ENCODE assay signal across 12 mouse cellular contexts in the genomic region with DNA sequence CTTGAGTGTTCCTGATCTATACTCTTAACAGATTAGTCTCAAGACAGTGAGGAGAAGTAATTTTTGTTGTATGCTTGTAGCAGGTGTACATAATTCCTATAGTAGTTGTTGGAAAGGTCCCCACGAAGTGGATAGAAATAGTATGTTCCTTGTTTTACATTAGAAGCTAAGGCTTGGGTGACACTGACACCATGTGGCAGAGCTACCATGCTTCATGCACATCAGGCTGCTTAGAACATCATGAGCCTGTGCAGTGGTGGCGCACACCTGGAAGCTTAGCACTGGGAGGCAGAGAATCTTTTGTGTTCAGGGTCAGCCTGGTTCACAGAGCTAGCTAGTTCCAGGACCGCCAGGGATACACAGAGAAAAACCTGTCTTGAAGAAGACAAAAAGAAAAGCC. TPM values are rescaled to one million over a fixed set of nuclear protein-coding genes. Genes with fewer than 3 reads are reported as not detected.
DNase-seq lines count a peak whose midpoint lies in the region; ATAC-seq and TF ChIP-seq lines count a peak whose summit lies in the region.
"Had no signal": no experiment of that assay in that cellular context is flagged by ENCODE, and none has a peak within 500 bp of the region (broad histone marks: within the 10 kb centered on the region; RNA-seq: fewer than 3 reads in every experiment).

No protein-coding gene starts in this region.

- no peaks in the 10 kb centered on the region for H3K27me3 ChIP-seq in hindbrain, embryonic 16.5 days (replicated peaks; ENCODE audit: control insufficient read depth, insufficient read depth, low read length)
- no peaks in the 10 kb centered on the region for H3K27me3 ChIP-seq in hindbrain, embryonic 14.5 days (ENCODE audit: control insufficient read depth, insufficient read depth, low read length)
- no peaks in the 10 kb centered on the region for H3K27me3 ChIP-seq in liver, embryonic 14.5 days (ENCODE audit: control insufficient read depth, insufficient read depth, low read length)
- H3K27me3 ChIP-seq: embryonic facial prominence, embryonic 12.5 days; heart, embryonic 15.5 days; hindbrain, embryonic 12.5 days had no signal

- no peak for DNase-seq in hindbrain, embryonic 14.5 days (ENCODE audit: low spot score)
- DNase-seq in liver, embryonic 14.5 days (ENCODE audit: low read depth in 3 of 3, low spot score in 3 of 3), result no peak
- no peak for DNase-seq in liver
- peak; percentile 42 for DNase-seq in brain, adult 2 months (ENCODE audit: low read depth, low spot score)
- peak; percentile 47 for DNase-seq in naive thymus-derived CD4-positive, alpha-beta T cell, adult 2 months (ENCODE audit: low read depth)
- no peak for DNase-seq in ovary, postnatal 14 days (ENCODE audit: low spot score)
- DNase-seq: adrenal gland, postnatal 25 days; kidney, adult 9 months had no signal

- H3K27ac ChIP-seq in hindbrain, embryonic 16.5 days (ENCODE audit: low read depth, low read length), result no peak overlapping the region
- H3K27ac ChIP-seq in hindbrain, embryonic 14.5 days, result no peak overlapping the region
- no peak overlapping the region for H3K27ac ChIP-seq in liver, embryonic 14.5 days
- H3K27ac ChIP-seq: embryonic facial prominence, embryonic 12.5 days; heart, embryonic 15.5 days; hindbrain, embryonic 12.5 days had no signal

- no peaks in the 10 kb centered on the region for H3K9me3 ChIP-seq in hindbrain, embryonic 16.5 days (ENCODE audit: control insufficient read depth, low read length)
- H3K9me3 ChIP-seq in hindbrain, embryonic 14.5 days (ENCODE audit: control insufficient read depth, low read length), result no peaks in the 10 kb centered on the region
- H3K9me3 ChIP-seq in liver, embryonic 14.5 days (ENCODE audit: control insufficient read depth, low read length), result no peaks in the 10 kb centered on the region
- H3K9me3 ChIP-seq: embryonic facial prominence, embryonic 12.5 days; heart, embryonic 15.5 days; hindbrain, embryonic 12.5 days had no signal

- H3K4me1 ChIP-seq in hindbrain, embryonic 16.5 days (ENCODE audit: control insufficient read depth, insufficient read depth, low read depth, low read length), result no peaks in the 10 kb centered on the region
- no peaks in the 10 kb centered on the region for H3K4me1 ChIP-seq in hindbrain, embryonic 14.5 days (replicated peaks; ENCODE audit: control insufficient read depth, insufficient read depth, low read length)
- no peaks in the 10 kb centered on the region for H3K4me1 ChIP-seq in liver, embryonic 14.5 days (replicated peaks; ENCODE audit: control insufficient read depth in 2 of 2, insufficient read depth in 2 of 2, low read length in 1 of 2)
- H3K4me1 ChIP-seq: embryonic facial prominence, embryonic 12.5 days; hindbrain, embryonic 12.5 days had no signal

- H3K4me2 ChIP-seq in hindbrain, embryonic 16.5 days (ENCODE audit: low read length), result no peak overlapping the region
- no peak overlapping the region for H3K4me2 ChIP-seq in hindbrain, embryonic 14.5 days (replicated peaks)
- H3K4me2 ChIP-seq in liver, embryonic 14.5 days (ENCODE audit: low read depth), result no peak overlapping the region
- H3K4me2 ChIP-seq: embryonic facial prominence, embryonic 12.5 days; heart, embryonic 15.5 days; hindbrain, embryonic 12.5 days had no signal

- ATAC-seq in hindbrain, embryonic 16.5 days, result 0 out of 2 replicates have a peak, but pooled peaks have one; percentile 27
- no peak for ATAC-seq in hindbrain, embryonic 14.5 days (ENCODE audit: low FRiP score)
- no peak for ATAC-seq in liver, embryonic 14.5 days (ENCODE audit: insufficient read depth)

- H3K4me3 ChIP-seq in hindbrain, embryonic 16.5 days (ENCODE audit: low read length), result no peak overlapping the region
- no peak overlapping the region for H3K4me3 ChIP-seq in hindbrain, embryonic 14.5 days (replicated peaks; ENCODE audit: low read length)
- H3K4me3 ChIP-seq in liver, embryonic 14.5 days (ENCODE audit: insufficient read depth in 1 of 2, low read depth in 2 of 2, low read length in 2 of 2), result no peak overlapping the region
- H3K4me3 ChIP-seq: embryonic facial prominence, embryonic 12.5 days; heart, embryonic 15.5 days; hindbrain, embryonic 12.5 days had no signal

- TF ChIP-seq EP300 in liver, embryonic 14.5 days (IDR thresholded peaks at IDR 0.05; ENCODE audit: low read depth), result no peak

- WGBS in hindbrain, embryonic 16.5 days, result 86% methylated on average over 3 of the region's 3 CpGs
- 88% methylated on average over 3 of the region's 3 CpGs for WGBS in hindbrain, embryonic 14.5 days
- 88% methylated on average over 3 of the region's 3 CpGs for WGBS in liver, embryonic 14.5 days (ENCODE audit: insufficient replicate concordance)

- H3K36me3 ChIP-seq in hindbrain, embryonic 16.5 days (ENCODE audit: control insufficient read depth, insufficient read depth, low read length), result peaks cover 22% of the 10 kb centered on the region
- H3K36me3 ChIP-seq in hindbrain, embryonic 14.5 days (replicated peaks; ENCODE audit: control insufficient read depth, insufficient read depth), result peaks cover 80% of the 10 kb centered on the region
- peaks cover 99% of the 10 kb centered on the region for H3K36me3 ChIP-seq in liver, embryonic 14.5 days (replicated peaks; ENCODE audit: control insufficient read depth, insufficient read depth, low read depth)

- peak; percentile 33 for TF ChIP-seq CTCF in liver, embryonic 14.5 days (IDR thresholded peaks at IDR 0.05; ENCODE audit: low read depth)

- H3K9ac ChIP-seq in hindbrain, embryonic 16.5 days (ENCODE audit: low read depth, low read length), result no peak overlapping the region
- no peak overlapping the region for H3K9ac ChIP-seq in hindbrain, embryonic 14.5 days
- no peak overlapping the region for H3K9ac ChIP-seq in liver, embryonic 14.5 days (replicated peaks)
- H3K9ac ChIP-seq: embryonic facial prominence, embryonic 12.5 days; heart, embryonic 15.5 days; hindbrain, embryonic 12.5 days had no signal

RNA-seq across cellular contexts. Expression of a gene that starts 15.0 kb away (rescaled TPM):
- polyA plus RNA-seq in hindbrain, embryonic 16.5 days (2015; fragmentation: Nextera tagmentation; extraction: Ambion mirVana), result 72.5 and 82.4 TPM in 2 replicates
- polyA plus RNA-seq in hindbrain, embryonic 14.5 days (2014; fragmentation: Nextera tagmentation; extraction: Ambion mirVana), result 63.2 and 68.3 TPM in 2 replicates
- 60.1 and 171 TPM in 2 replicates for polyA plus RNA-seq in liver, embryonic 14.5 days (2012; rRNA removed)
- polyA plus RNA-seq in liver, embryonic 14.5 days (2014; fragmentation: Nextera tagmentation; extraction: Ambion mirVana), result 351 and 427 TPM in 2 replicates

RNA-seq across cellular contexts. Expression of a gene that starts 23.3 kb away (rescaled TPM):
- 73.7 and 77.1 TPM in 2 replicates for polyA plus RNA-seq in hindbrain, embryonic 16.5 days (2015; fragmentation: Nextera tagmentation; extraction: Ambion mirVana)
- 59.7 and 60.3 TPM in 2 replicates for polyA plus RNA-seq in hindbrain, embryonic 14.5 days (2014; fragmentation: Nextera tagmentation; extraction: Ambion mirVana)
- polyA plus RNA-seq in liver, embryonic 14.5 days (2012; rRNA removed), result 32.9 and 36.0 TPM in 2 replicates
- 49.4 and 51.8 TPM in 2 replicates for polyA plus RNA-seq in liver, embryonic 14.5 days (2014; fragmentation: Nextera tagmentation; extraction: Ambion mirVana)

RNA-seq across cellular contexts. Expression of a gene that starts 52.4 kb away (rescaled TPM):
- 0.13 and 0.26 TPM in 2 replicates for polyA plus RNA-seq in hindbrain, embryonic 16.5 days (2015; fragmentation: Nextera tagmentation; extraction: Ambion mirVana)
- 0.27 TPM in 1 of 2 replicates, not detected in the other for polyA plus RNA-seq in hindbrain, embryonic 14.5 days (2014; fragmentation: Nextera tagmentation; extraction: Ambion mirVana)
- polyA plus RNA-seq in liver, embryonic 14.5 days (2012; rRNA removed), result 191 and 274 TPM in 2 replicates
- polyA plus RNA-seq in liver, embryonic 14.5 days (2014; fragmentation: Nextera tagmentation; extraction: Ambion mirVana), result 293 and 315 TPM in 2 replicates

Comparison
In these comparisons a context has a peak if more than half of its experiments do, and no peak if none do; other contexts are left out.
1. DNase-seq: peak in brain, adult 2 months (single experiment) and naive thymus-derived CD4-positive, alpha-beta T cell, adult 2 months (single experiment); none in hindbrain, embryonic 14.5 days (single experiment), liver, embryonic 14.5 days (0 of 3), liver (single experiment) and ovary, postnatal 14 days (single experiment).
2. RNA of a gene that starts 52.4 kb away (polyA plus RNA-seq): 191 to 315 TPM in liver, embryonic 14.5 days; 0.27 TPM in hindbrain, embryonic 14.5 days and 0.13 to 0.26 TPM in hindbrain, embryonic 16.5 days; every median in the first group is over 100 times any median in the second.